Mouse (Mus musculus) liver, postnatal 0 days (tissue): ENCODE results near the gene H2afy2.

Source experiments
- CTCF ChIP-seq: sonication (generic); IDR thresholded peaks from 2 replicates; pipeline ENCODE4 v1.5.1; 2016; ENCODE audit warnings: antibody characterized with exemption, low read depth
- EP300 ChIP-seq: IDR thresholded peaks from 2 replicates; pipeline ENCODE4 v1.6.1; 2016; ENCODE audit warnings: antibody characterized with exemption, low read depth, mild to moderate bottlenecking

DNA sequence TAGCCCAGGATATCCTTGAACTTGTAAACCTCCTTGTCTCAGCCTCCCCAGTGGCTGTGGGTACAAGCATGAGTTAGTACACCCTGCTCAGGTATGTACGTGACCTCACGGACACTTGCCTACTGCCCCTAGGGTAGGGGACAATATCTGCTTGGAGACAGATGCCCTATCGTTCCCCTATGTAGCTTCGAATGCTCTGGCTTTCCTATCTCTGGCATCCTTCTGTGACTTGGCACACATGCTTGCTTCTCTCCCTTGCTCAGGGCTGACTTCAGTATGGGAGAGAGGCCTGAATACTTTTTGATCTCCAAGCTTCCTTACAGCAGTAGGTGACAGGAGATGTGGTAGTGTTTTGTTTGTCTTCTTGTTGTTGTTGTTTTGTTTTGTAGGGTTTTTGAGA is 69.8 kb downstream of the H2afy2 start:
- no peak for TF ChIP-seq CTCF
- 0 out of 2 replicates have a peak, but pooled peaks have one; percentile 24 for TF ChIP-seq EP300
